Mouse (Mus musculus): ENCODE results near the gene Rtp2.

DNA sequence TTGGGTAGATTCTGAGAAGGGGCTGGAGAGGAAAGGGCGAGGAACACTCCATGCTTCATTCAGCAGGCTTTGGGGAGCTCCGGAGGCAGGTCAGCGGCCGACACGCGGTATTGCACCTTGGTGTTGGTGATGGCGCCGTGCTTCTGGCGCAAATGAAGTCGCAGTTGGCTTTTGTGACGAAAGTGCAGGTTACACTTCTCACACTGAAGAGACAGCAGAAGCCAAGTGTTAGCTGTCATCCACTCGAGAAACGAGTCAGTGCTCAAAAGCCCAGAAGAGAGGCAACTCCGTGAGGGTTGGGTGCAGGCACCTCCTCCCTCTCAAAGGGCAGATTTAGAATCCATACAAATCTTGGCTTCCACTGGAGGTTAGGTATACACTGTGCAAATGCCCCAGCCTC, 33.9 kb upstream of the Rtp2 start:
- no peak for TF ChIP-seq CTCF (IDR thresholded peaks at IDR 0.05; ENCODE audit: extremely low read depth, insufficient read depth, low read length)
- TF ChIP-seq POLR2A (IDR thresholded peaks at IDR 0.05; ENCODE audit: extremely low read depth, insufficient read depth, low read length), result no peak
